Mouse (Mus musculus) CH12.LX (cell line): ENCODE measurements around the gene Ccdc169. TPM values are rescaled to one million over a fixed set of nuclear protein-coding genes. Genes with fewer than 3 reads are reported as not detected.

Experiments used
- DNase-seq: peaks from one replicate; pipeline ENCODE4 v3.0.0-alpha.2; 2013; ENCODE audit errors: extremely low read depth
- H3K27ac ChIP-seq: 2 replicates; pipeline ENCODE4 v1.5.1; 2012; ENCODE audit warnings: low read depth, mild to moderate bottlenecking, control low read depth, moderate library complexity; ENCODE audit not compliant: insufficient read depth
- H3K27me3 ChIP-seq: replicated peaks from 2 replicates; pipeline ENCODE3; 2012; ENCODE audit warnings: inconsistent platforms
- H3K36me3 ChIP-seq, 2 experiments: replicated peaks in 1 of 2; 2 replicates each; pipeline versions ENCODE3 to v1.6.1; 2012; ENCODE audit warnings: inconsistent platforms in 1 of 2, low read length in 1 of 2, mild to moderate bottlenecking in 1 of 2, mixed read lengths in 1 of 2, moderate library complexity in 1 of 2; ENCODE audit not compliant: control insufficient read depth in 1 of 2, insufficient read depth in 1 of 2
- H3K4me1 ChIP-seq, 2 experiments: 2 replicates each; pipeline ENCODE4 v1.6.1; 2012; ENCODE audit warnings: inconsistent platforms in 1 of 2, moderate library complexity in 1 of 2; ENCODE audit not compliant: insufficient read depth in 2 of 2, control insufficient read depth in 1 of 2
- H3K4me2 ChIP-seq: 2 replicates; pipeline ENCODE4 v1.6.1; 2012; ENCODE audit warnings: low read depth, mild to moderate bottlenecking, control low read depth; ENCODE audit not compliant: poor library complexity, insufficient read depth, severe bottlenecking
- H3K4me3 ChIP-seq, 3 experiments: fragments of 150-350 bp in 1 of 3; sonication (generic) in 1 of 3; replicated peaks in 1 of 3; 2 replicates each; pipeline versions ENCODE3 to v1.5.1; 2011 to 2012; ENCODE audit warnings: low read depth in 2 of 3, low read length in 2 of 3, mild to moderate bottlenecking in 2 of 3, moderate library complexity in 2 of 3, control low read depth in 1 of 3, improper control_type of control experiment in 1 of 3, inconsistent platforms in 1 of 3, mixed read lengths in 1 of 3; ENCODE audit not compliant: poor library complexity in 1 of 3
- H3K79me2 ChIP-seq: replicated peaks from 2 replicates; pipeline ENCODE4 v1.6.1; 2012; ENCODE audit warnings: mild to moderate bottlenecking, moderate library complexity; ENCODE audit not compliant: control insufficient read depth, poor library complexity, insufficient read depth, severe bottlenecking; ENCODE audit errors: extremely low read depth
- H3K9ac ChIP-seq: 2 replicates; pipeline ENCODE4 v1.6.1; 2012; ENCODE audit warnings: low read depth, mild to moderate bottlenecking, control low read depth, moderate library complexity; ENCODE audit not compliant: insufficient read depth
- H3K9me3 ChIP-seq: replicated peaks from 2 replicates; pipeline ENCODE3; 2012; ENCODE audit warnings: low read length, inconsistent platforms, mixed read lengths
- BHLHE40 ChIP-seq: IDR thresholded peaks from 2 replicates; pipeline ENCODE4 v1.6.1; 2011; ENCODE audit warnings: mild to moderate bottlenecking, low read depth, low read length, improper control_type of control experiment
- CHD1 ChIP-seq: IDR thresholded peaks from 2 replicates; pipeline ENCODE4 v1.6.1; 2012; ENCODE audit warnings: low read depth, low read length, improper control_type of control experiment, inconsistent platforms
- CTCF ChIP-seq, 2 experiments: IDR thresholded peaks in 1 of 2; conservative IDR thresholded peaks in 1 of 2; 2 replicates each; pipeline ENCODE4 v1.5.1; 2011 to 2012; ENCODE audit warnings: low read depth in 2 of 2, low read length in 2 of 2, improper control_type of control experiment in 1 of 2, inconsistent platforms in 1 of 2, mild to moderate bottlenecking in 1 of 2, moderate library complexity in 1 of 2
- EP300 ChIP-seq: IDR thresholded peaks from 2 replicates; pipeline ENCODE4 v1.6.1; 2011; ENCODE audit warnings: low read length, improper control_type of control experiment
- JUND ChIP-seq: conservative IDR thresholded peaks from 2 replicates; pipeline ENCODE4 v1.6.1; 2011; ENCODE audit warnings: low read depth, low read length, improper control_type of control experiment
- KAT2A ChIP-seq: IDR thresholded peaks from 2 replicates; pipeline ENCODE4 v1.6.1; 2012; ENCODE audit warnings: low read length, improper control_type of control experiment, inconsistent platforms; ENCODE audit not compliant: insufficient replicate concordance
- MAFK ChIP-seq: IDR thresholded peaks from 2 replicates; pipeline ENCODE4 v1.6.1; 2011; ENCODE audit warnings: low read length, improper control_type of control experiment; ENCODE audit not compliant: insufficient replicate concordance
- MAX ChIP-seq: IDR thresholded peaks from 2 replicates; pipeline ENCODE4 v1.6.1; 2011; ENCODE audit warnings: low read length, improper control_type of control experiment
- MAZ ChIP-seq: IDR thresholded peaks from 2 replicates; pipeline ENCODE4 v1.6.1; 2012; ENCODE audit warnings: low read depth, mild to moderate bottlenecking, inconsistent platforms, low read length, improper control_type of control experiment, moderate library complexity
- MEF2A ChIP-seq: IDR thresholded peaks from 2 replicates; pipeline ENCODE4 v1.6.1; 2014; ENCODE audit warnings: low read depth, mild to moderate bottlenecking, inconsistent platforms, low read length, improper control_type of control experiment, borderline replicate concordance
- POLR2A ChIP-seq: IDR thresholded peaks from 2 replicates; pipeline ENCODE4 v1.6.1; 2011; ENCODE audit warnings: low read depth, mild to moderate bottlenecking, improper control_type of control experiment, low read length
- SIN3A ChIP-seq: IDR thresholded peaks from 2 replicates; pipeline ENCODE4 v1.6.1; 2012; ENCODE audit warnings: low read length, improper control_type of control experiment, inconsistent platforms
- TCF12 ChIP-seq: IDR thresholded peaks from 2 replicates; pipeline ENCODE4 v1.6.1; 2014; ENCODE audit warnings: low read depth, mild to moderate bottlenecking, inconsistent platforms, low read length, improper control_type of control experiment
- USF2 ChIP-seq: conservative IDR thresholded peaks from 2 replicates; pipeline ENCODE4 v1.6.1; 2011; ENCODE audit warnings: low read depth, low read length, improper control_type of control experiment
- ZC3H11A ChIP-seq: IDR thresholded peaks from 2 replicates; pipeline ENCODE4 v1.6.1; 2012; ENCODE audit warnings: low read depth, mild to moderate bottlenecking, inconsistent platforms, low read length, improper control_type of control experiment
- ZKSCAN1 ChIP-seq: IDR thresholded peaks from 2 replicates; pipeline ENCODE4 v1.6.1; 2012; ENCODE audit warnings: low read depth, inconsistent platforms, low read length, improper control_type of control experiment, borderline replicate concordance
- ZMIZ1 ChIP-seq: IDR thresholded peaks from 2 replicates; pipeline ENCODE4 v1.6.1; 2012; ENCODE audit warnings: low read depth, mild to moderate bottlenecking, inconsistent platforms, low read length, improper control_type of control experiment
- ZNF384 ChIP-seq: IDR thresholded peaks from 2 replicates; pipeline ENCODE4 v1.6.1; 2012; ENCODE audit warnings: low read depth, low read length, improper control_type of control experiment, inconsistent platforms
- dilution Hi-C: fragments of 300-500 bp; cut with MboI; formaldehyde crosslinking; loops from 2 replicates; pipeline ENCODE4 v1.14.3; 2020; ENCODE audit warnings: low sequenced_read_pairs; ENCODE audit not compliant: extremely low pct_unique_long_range_greater_than_20kb, extremely low pct_ligation_motif_present
- in situ Hi-C: fragments of 300-500 bp; cut with MboI; formaldehyde crosslinking; loops from 3 replicates; pipeline ENCODE4 v1.14.3; 2019; ENCODE audit warnings: low sequenced_read_pairs, low pct_ligation_motif_present, low pct_unique_long_range_greater_than_20kb, mixed read lengths
- polyA plus RNA-seq: library from polyadenylated mRNA; unstranded; fragments of >175 nt; gene quantifications from 2 replicates; pipeline ENCODE4 v1.2.1, GENCODE M21; 2012; ENCODE audit warnings: low read depth; ENCODE audit not compliant: insufficient read length
- total RNA-seq, 2 experiments: library from RNA; depleted of rRNA; stranded (reverse); fragments of 300-350 nt in 1 of 2; fragments of >200 nt in 1 of 2; gene quantifications; 2 replicates each; pipeline ENCODE4 v1.2.3; 2012 to 2014

Gene Ccdc169
- total and polyA plus RNA-seq, 3 experiments, result 0.08 to 0.10 TPM; not detected in 1

- H3K36me3 ChIP-seq, result no peaks in the 10 kb centered on the region
- H3K79me2 ChIP-seq, result no peaks in the 10 kb centered on the region
- no peaks in the 10 kb centered on the region for H3K27me3 ChIP-seq
- H3K9me3 ChIP-seq, result no peaks in the 10 kb centered on the region
- no peak overlapping the region for H3K9ac ChIP-seq
- TF ChIP-seq BHLHE40, result no peak
- TF ChIP-seq MAFK, result no peak
- no peak for TF ChIP-seq ZNF384
- no peaks in the 10 kb centered on the region for H3K4me1 ChIP-seq
- H3K27ac ChIP-seq, result no peak overlapping the region
- dilution Hi-C loops (no loop called here), in situ Hi-C loops (no loop called here)
- H3K4me3 ChIP-seq, result no peak overlapping the region
- no peak for DNase-seq
- no peak overlapping the region for H3K4me2 ChIP-seq
Observed at GRCm38 (mm10) chr3:55098014-55098413, 39.1 kb upstream of the Ccdc169 start.

- no peak for TF ChIP-seq KAT2A
- TF ChIP-seq ZC3H11A, result no peak
- no peak for TF ChIP-seq ZMIZ1
- TF ChIP-seq EP300, result no peak
- no peak for TF ChIP-seq USF2
- TF ChIP-seq SIN3A, result no peak
- TF ChIP-seq MAZ, result no peak
- no peak for TF ChIP-seq MAX
- dilution Hi-C loops, result no loop called here
Observed at GRCm38 (mm10) chr3:55098990-55099389, 38.1 kb upstream of the Ccdc169 start.

GRCm38 (mm10) chr3:55101092-55101491, 36.0 kb upstream of the Ccdc169 start:
- Histone ChIP-seq H3K9me3 (peaks cover 8% of the 10 kb centered on the region), H3K4me3 (no peak overlapping the region), H3K27me3 (no peaks in the 10 kb centered on the region), H3K9ac (no peak overlapping the region), H3K4me2 (no peak overlapping the region), H3K27ac (no peak overlapping the region), H3K4me1 (no peaks in the 10 kb centered on the region), H3K36me3 (no peaks in the 10 kb centered on the region), H3K79me2 (no peaks in the 10 kb centered on the region)
- DNase-seq, result no peak
- dilution Hi-C loops, result no loop called here
- TF ChIP-seq CTCF (conservative IDR thresholded peaks at IDR 0.05 in 1 of 2, IDR thresholded peaks at IDR 0.05 in 1 of 2; ENCODE audit: low read depth in 2 of 2, low read length in 2 of 2) (peak in 1 of 2 experiments; percentile 31; a peak in 1 of 4 replicates), JUND (no peak), ZKSCAN1 (no peak), POLR2A (no peak), CHD1 (no peak), MEF2A (no peak), TCF12 (no peak)
- in situ Hi-C loops, result no loop called here

More at GRCm38 (mm10) chr3:55098990-55099389, 38.1 kb upstream of the Ccdc169 start:
- H3K36me3 ChIP-seq, result no peaks in the 10 kb centered on the region
- H3K9ac ChIP-seq, result no peak overlapping the region
- H3K4me2 ChIP-seq, result no peak overlapping the region
- H3K9me3 ChIP-seq, result peaks cover 2% of the 10 kb centered on the region
- no peaks in the 10 kb centered on the region for H3K79me2 ChIP-seq
- H3K4me1 ChIP-seq, result no peaks in the 10 kb centered on the region
- in situ Hi-C loops, result no loop called here
- DNase-seq, result no peak
- no peak overlapping the region for H3K4me3 ChIP-seq
- H3K27ac ChIP-seq, result no peak overlapping the region
- H3K27me3 ChIP-seq, result no peaks in the 10 kb centered on the region
